Mouse (Mus musculus) midbrain, embryonic 13.5 days (tissue): Measurements from ENCODE around the gene Frmpd1. TPM values are rescaled to one million over a fixed set of nuclear protein-coding genes. Genes with fewer than 3 reads are reported as not detected.

Experiments
- ATAC-seq: fragments of 200-750 bp; cut with Nextera tagmentation; 2 replicates; pipeline ENCODE4 v1.8.0; 2017; ENCODE audit warnings: mild to moderate bottlenecking, moderate TSS enrichment, moderate library complexity
- H3K27ac ChIP-seq: fragments of 300-500 bp; sonication (generic); 2 replicates; pipeline ENCODE4 v1.5.1; 2015; ENCODE audit warnings: inconsistent platforms, mild to moderate bottlenecking, moderate library complexity
- H3K27me3 ChIP-seq: fragments of 300-500 bp; sonication (generic); 2 replicates; pipeline ENCODE4 v1.6.1; 2015; ENCODE audit warnings: mild to moderate bottlenecking, inconsistent platforms
- H3K36me3 ChIP-seq: fragments of 300-500 bp; sonication (generic); 2 replicates; pipeline ENCODE4 v1.6.1; 2015; ENCODE audit warnings: mild to moderate bottlenecking, inconsistent platforms
- H3K4me1 ChIP-seq: fragments of 300-500 bp; sonication (generic); replicated peaks from 2 replicates; pipeline ENCODE4 v1.6.1; 2015; ENCODE audit warnings: inconsistent platforms
- H3K4me2 ChIP-seq: fragments of 300-500 bp; sonication (generic); replicated peaks from 2 replicates; pipeline ENCODE4 v1.6.1; 2015; ENCODE audit warnings: moderate library complexity, mild to moderate bottlenecking, inconsistent platforms
- H3K4me3 ChIP-seq: fragments of 300-500 bp; sonication (generic); replicated peaks from 2 replicates; pipeline ENCODE4 v1.5.1; 2015; ENCODE audit warnings: mild to moderate bottlenecking, inconsistent platforms
- H3K9ac ChIP-seq: fragments of 300-500 bp; sonication (generic); replicated peaks from 2 replicates; pipeline ENCODE4 v1.6.1; 2015; ENCODE audit warnings: mild to moderate bottlenecking, inconsistent platforms
- H3K9me3 ChIP-seq: fragments of 300-500 bp; sonication (generic); 2 replicates; pipeline ENCODE4 v1.6.1; 2016; ENCODE audit warnings: mild to moderate bottlenecking, inconsistent platforms
- WGBS: fragments of 180-500 bp; shearing (Covaris S2); methylation state at CpG from one replicate; pipeline ENCODE4 v1.1.7; 2015; 5-methylcytosine and 5-hydroxymethylcytosine counted together
- polyA plus RNA-seq: library from polyadenylated mRNA; unstranded; fragments of >200 nt; fragmentation: Nextera tagmentation; extraction: Ambion mirVana; gene quantifications from 2 replicates; pipeline ENCODE4 v1.2.1, GENCODE M21; 2015

Gene Frmpd1
- 1.1 and 1.2 TPM in 2 replicates for polyA plus RNA-seq

DNA sequence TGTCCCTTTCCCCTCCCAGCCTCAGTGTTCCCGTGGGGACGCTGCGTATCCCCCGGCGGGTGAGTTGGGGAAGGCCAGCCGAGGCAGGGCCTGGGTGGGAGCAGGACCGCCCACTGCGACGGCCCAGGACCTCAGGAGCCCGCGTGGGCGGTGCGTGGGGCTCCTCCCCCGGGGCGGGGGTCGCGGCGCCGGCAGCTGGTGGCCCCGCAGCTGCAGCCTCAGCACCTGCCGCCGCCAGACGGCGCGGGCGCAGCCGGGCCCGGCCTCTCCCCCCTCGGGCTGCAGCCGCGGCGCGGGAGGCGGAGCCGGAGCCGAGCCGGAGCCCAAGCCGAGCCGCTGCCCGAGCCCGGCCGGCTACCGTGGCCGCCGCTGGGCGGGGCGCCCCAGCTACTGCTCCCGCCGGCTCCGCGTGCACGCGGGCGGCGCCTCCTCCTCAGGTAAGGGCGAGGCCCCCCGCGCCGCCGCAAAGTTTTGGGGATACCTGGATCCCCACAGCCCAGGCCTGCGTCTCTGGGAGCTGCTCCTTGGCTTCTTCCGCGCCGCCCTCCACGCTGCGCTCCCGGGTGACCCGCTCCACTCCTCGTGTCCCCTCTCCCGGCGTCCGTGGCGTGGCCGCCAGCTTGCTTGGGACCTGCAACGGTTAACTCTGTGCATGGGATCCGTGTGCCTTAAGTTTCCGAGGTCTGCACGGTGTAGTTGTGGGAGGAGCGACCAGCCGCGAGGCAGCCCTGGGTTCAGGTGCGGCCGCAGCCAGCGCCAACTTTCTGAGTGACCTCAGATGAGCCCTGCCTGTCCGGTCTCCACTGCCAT, at the start of gene Frmpd1:
TSS of gene Frmpd1 (plus strand) at position 355 of the 810 bp plus-strand sequence.
- no peak within 1 kb of the TSS for H3K27ac ChIP-seq

DNA sequence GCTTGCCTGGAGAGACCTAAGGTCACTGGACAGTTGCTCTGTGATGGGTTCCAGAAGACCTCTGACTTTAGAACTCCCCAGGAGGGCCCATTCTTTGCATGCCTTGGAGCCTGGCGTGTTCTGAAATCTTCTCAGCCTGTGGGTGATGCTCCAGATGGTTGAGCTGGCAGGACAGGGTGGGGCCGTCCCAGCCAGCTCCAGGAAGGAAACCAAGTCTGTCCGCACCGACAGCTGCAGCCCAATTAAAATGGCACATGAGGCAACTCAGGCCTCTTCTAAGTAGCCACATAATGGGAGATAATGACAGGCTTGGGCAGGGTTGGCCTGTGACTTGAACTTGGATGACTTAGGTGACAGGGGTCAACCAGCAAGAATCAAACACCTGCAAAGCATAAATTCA, 47.0 kb upstream of the Frmpd1 start:
- Histone ChIP-seq H3K4me2 (no peak overlapping the region), H3K27ac (no peak overlapping the region), H3K36me3 (no peaks in the 10 kb centered on the region), H3K9ac (no peak overlapping the region), H3K4me1 (peaks cover 9% of the 10 kb centered on the region), H3K4me3 (no peak overlapping the region), H3K9me3 (no peaks in the 10 kb centered on the region), H3K27me3 (0 out of 2 replicates have a peak, but pooled peaks cover 3% of the 10 kb centered on the region)
- ATAC-seq: no peak
- 72% methylated on average over 4 of the region's 4 CpGs for WGBS

More for the DNA sequence above, at the start of gene Frmpd1:
- H3K36me3 ChIP-seq: no peaks in the 10 kb centered on the region
- WGBS: 1% methylated on average over 52 of the region's 85 CpGs
- H3K4me2 ChIP-seq: peak within 1 kb of the TSS; percentile 98
- peaks cover 13% of the 10 kb centered on the region for H3K4me1 ChIP-seq
- peak; percentile 88 for ATAC-seq
- peaks cover 32% of the 10 kb centered on the region for H3K27me3 ChIP-seq
- H3K9ac ChIP-seq: peak within 1 kb of the TSS; percentile 73
- peak within 1 kb of the TSS; percentile 67 for H3K4me3 ChIP-seq
- no peaks in the 10 kb centered on the region for H3K9me3 ChIP-seq

DNA sequence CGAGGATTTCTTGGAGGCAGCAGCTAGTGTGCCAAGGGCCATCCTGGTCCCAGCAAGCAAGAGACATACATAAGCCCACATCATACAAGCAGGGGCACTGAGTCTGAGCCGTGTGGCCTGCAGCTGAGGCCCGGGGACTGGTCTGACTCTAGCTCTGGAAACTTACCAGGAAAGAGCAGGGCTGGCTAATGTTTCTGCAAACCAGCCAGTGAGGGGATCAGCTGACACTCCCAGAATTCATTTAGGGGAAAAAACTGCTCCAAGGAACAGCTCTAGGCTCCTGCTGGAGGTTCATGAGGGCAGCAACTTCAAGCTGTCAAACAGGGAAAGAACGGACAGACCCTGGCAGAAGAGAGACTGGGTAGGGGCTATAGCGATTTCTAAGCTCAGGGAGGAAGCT, 42.8 kb upstream of the Frmpd1 start:
- Histone ChIP-seq H3K9me3 (no peaks in the 10 kb centered on the region), H3K4me1 (peaks cover 22% of the 10 kb centered on the region), H3K27me3 (0 out of 2 replicates have a peak, but pooled peaks cover 5% of the 10 kb centered on the region), H3K9ac (no peak overlapping the region), H3K4me3 (no peak overlapping the region), H3K36me3 (no peaks in the 10 kb centered on the region), H3K4me2 (no peak overlapping the region), H3K27ac (no peak overlapping the region)
- WGBS: 81% methylated on average over 5 of the region's 5 CpGs
- no peak for ATAC-seq

DNA sequence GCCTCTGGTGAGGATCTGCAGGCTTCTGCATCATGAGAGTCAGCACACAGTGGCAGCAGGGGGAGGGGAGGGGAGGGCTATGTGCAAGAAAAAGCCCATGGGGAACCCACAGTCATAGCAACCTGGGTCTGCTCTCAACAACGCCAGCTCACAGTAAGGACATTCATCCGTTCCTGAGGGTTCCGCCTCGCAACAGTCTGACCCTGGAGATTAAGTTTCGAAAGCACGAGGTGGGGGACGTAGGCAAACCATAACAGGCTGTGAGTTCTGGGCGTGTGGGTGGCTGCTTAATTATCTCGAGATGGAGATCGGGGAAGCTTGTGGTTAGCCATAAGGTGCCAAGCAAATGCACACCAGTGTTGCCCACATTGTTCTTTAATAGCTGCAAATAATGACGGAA, 42.3 kb upstream of the Frmpd1 start:
- peak; percentile 48 for ATAC-seq
- no peak overlapping the region for H3K27ac ChIP-seq

DNA sequence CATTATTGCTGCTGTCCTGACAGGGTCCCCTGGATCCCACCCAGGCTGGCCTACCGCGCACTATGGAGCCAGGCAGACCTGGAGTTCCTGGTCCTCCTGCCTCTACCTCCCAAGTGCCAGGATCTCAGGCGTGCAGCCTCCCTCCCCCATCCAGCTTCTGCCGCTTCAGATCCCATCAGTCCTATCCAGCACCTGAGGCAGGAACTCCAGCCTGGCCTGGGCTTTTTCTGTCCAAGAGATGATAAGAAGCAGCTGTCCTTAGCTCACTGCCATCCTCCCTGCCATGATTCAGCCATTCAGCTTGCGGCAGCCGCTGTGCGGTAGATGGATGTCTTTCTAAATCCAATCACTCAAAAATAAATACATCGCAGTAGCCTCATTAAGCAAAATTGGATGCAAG, 41.7 kb upstream of the Frmpd1 start:
- no peak overlapping the region for H3K4me3 ChIP-seq
- H3K27me3 ChIP-seq: 0 out of 2 replicates have a peak, but pooled peaks cover 5% of the 10 kb centered on the region
- H3K27ac ChIP-seq: no peak overlapping the region
- WGBS: 63% methylated on average over 8 of the region's 8 CpGs
- peak; percentile 48; the same call in 1 of the 2 replicates for ATAC-seq
- H3K36me3 ChIP-seq: no peaks in the 10 kb centered on the region
- H3K9ac ChIP-seq: no peak overlapping the region
- H3K9me3 ChIP-seq: no peaks in the 10 kb centered on the region
- peaks cover 22% of the 10 kb centered on the region for H3K4me1 ChIP-seq
- no peak overlapping the region for H3K4me2 ChIP-seq

More for the DNA sequence above, 42.3 kb upstream of the Frmpd1 start:
- Histone ChIP-seq H3K9ac (no peak overlapping the region), H3K27me3 (0 out of 2 replicates have a peak, but pooled peaks cover 5% of the 10 kb centered on the region), H3K4me1 (peaks cover 22% of the 10 kb centered on the region), H3K9me3 (no peaks in the 10 kb centered on the region), H3K4me2 (peak overlapping the region; percentile 27; the same call in 1 of the 2 replicates), H3K36me3 (no peaks in the 10 kb centered on the region), H3K4me3 (no peak overlapping the region)
- WGBS: 37% methylated on average over 11 of the region's 11 CpGs

DNA sequence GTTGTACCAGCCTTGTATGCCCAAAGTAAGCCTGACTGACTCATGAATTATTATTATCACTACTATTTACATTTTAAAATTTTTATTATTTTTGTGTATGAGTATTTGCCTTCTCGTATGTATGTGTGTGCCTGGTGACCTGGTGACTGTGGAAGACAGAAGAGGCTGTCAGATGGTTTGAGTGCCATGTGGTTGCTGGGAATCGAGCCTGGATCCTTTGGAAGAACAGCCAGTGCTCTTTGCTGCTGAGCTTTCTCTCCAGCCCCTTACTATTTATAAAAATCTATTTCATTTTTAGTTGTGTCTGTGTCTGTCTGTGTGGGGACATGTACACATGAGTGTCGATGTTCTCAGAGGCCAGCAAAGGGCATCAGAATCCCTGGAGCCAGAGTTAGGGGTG, 28.2 kb upstream of the Frmpd1 start:
- no peak overlapping the region for H3K4me3 ChIP-seq
- H3K36me3 ChIP-seq: no peaks in the 10 kb centered on the region
- H3K9me3 ChIP-seq: no peaks in the 10 kb centered on the region
- no peaks in the 10 kb centered on the region for H3K27me3 ChIP-seq
- H3K9ac ChIP-seq: no peak overlapping the region
- H3K4me1 ChIP-seq: no peaks in the 10 kb centered on the region
- ATAC-seq: no peak
- 73% methylated on average over 3 of the region's 3 CpGs for WGBS
- no peak overlapping the region for H3K4me2 ChIP-seq
- H3K27ac ChIP-seq: no peak overlapping the region

DNA sequence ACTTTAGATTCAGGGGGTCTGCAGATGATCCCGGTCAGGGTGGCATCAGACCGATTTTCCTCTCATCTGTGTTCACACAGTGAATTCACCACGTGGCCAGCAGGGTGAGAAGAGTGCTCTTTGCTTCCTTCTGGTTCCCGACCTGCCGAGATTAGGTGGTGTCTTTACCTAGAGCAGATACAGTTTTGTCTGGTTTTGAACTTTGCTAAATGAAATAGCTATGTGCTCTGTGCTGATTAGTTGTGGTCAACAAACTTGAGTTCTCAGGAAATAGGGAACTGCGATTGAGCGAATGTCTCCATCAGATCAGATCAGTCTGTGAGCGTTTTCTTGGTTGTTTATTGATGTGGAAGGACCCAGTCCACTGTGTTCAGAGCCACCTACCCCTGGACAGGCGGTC, 26.1 kb upstream of the Frmpd1 start:
- no peak overlapping the region for H3K9ac ChIP-seq
- no peaks in the 10 kb centered on the region for H3K36me3 ChIP-seq
- WGBS: 74% methylated on average over 9 of the region's 9 CpGs
- H3K27me3 ChIP-seq: no peaks in the 10 kb centered on the region
- no peak overlapping the region for H3K4me3 ChIP-seq
- H3K27ac ChIP-seq: no peak overlapping the region
- H3K4me2 ChIP-seq: no peak overlapping the region
- no peaks in the 10 kb centered on the region for H3K9me3 ChIP-seq
- H3K4me1 ChIP-seq: no peaks in the 10 kb centered on the region
- ATAC-seq: no peak

DNA sequence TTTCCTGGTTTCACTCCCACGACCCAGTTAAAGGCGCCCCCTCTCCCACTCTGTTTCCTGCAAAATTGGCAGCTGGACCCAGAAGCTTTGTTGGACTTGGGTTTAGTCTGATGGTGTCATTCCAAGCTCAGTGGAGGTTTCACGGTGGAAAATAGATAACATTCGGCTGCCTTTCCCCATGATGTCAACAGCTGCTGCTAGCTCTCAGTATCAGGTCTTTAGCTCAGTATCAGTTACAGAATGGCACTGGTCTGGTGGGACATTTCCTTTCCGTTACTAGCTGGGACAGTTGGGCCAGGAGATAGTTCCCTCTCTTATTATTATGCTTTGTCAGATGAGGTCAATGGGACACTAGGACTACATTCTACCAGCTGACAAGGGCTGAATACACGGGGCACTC, 23.9 kb upstream of the Frmpd1 start:
- H3K36me3 ChIP-seq: no peaks in the 10 kb centered on the region
- H3K27ac ChIP-seq: no peak overlapping the region
- no peaks in the 10 kb centered on the region for H3K4me1 ChIP-seq
- H3K4me3 ChIP-seq: no peak overlapping the region
- WGBS: 88% methylated on average over 6 of the region's 6 CpGs
- no peak for ATAC-seq
- no peaks in the 10 kb centered on the region for H3K9me3 ChIP-seq
- H3K27me3 ChIP-seq: no peaks in the 10 kb centered on the region
- H3K4me2 ChIP-seq: no peak overlapping the region
- no peak overlapping the region for H3K9ac ChIP-seq

DNA sequence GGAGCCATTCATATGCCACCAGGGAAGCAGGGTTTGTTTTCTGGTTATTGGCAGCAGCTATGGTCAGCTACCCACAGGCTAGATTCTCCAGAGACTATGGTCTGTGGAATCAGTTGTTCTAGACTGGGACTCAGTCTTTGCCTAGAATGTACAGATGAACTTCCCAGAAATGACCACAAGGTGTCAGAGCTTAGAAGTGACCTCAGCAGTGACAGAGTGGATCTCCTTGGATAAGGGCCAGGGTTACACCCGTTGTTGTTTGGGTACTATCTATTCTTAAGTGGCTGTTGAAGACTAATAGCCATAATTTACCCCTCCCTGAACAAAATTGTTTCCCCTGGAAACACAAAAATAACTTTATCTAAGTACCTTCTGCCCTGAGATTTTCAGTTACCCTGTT, 21.0 kb upstream of the Frmpd1 start:
- no peak overlapping the region for H3K27ac ChIP-seq
- no peak overlapping the region for H3K4me3 ChIP-seq
- no peaks in the 10 kb centered on the region for H3K36me3 ChIP-seq
- no peaks in the 10 kb centered on the region for H3K9me3 ChIP-seq
- ATAC-seq: no peak
- no peak overlapping the region for H3K9ac ChIP-seq
- H3K27me3 ChIP-seq: no peaks in the 10 kb centered on the region
- no peaks in the 10 kb centered on the region for H3K4me1 ChIP-seq
- H3K4me2 ChIP-seq: no peak overlapping the region
- WGBS: 11% methylated on average over 1 of the region's 1 CpGs

DNA sequence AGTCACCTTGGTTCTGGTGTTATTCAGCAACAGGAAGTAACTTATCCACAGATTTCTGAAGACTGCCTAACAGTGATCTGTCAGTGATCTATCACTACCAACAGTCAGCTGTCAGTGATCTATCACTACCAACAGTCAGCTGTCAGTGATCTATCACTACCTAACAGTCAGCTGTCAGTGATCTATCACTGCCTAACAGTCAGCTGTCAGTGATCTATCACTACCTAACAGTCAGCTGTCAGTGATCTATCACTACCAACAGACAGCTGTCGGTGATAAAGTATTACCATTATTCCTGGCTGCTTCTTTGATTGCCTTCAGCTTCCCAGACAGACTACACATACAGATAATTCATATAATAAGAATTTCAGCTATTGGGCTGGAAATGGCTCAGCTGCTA, 19.2 kb upstream of the Frmpd1 start:
- H3K9me3 ChIP-seq: no peaks in the 10 kb centered on the region
- no peak overlapping the region for H3K4me2 ChIP-seq
- H3K9ac ChIP-seq: no peak overlapping the region
- no peaks in the 10 kb centered on the region for H3K36me3 ChIP-seq
- H3K27me3 ChIP-seq: no peaks in the 10 kb centered on the region
- H3K27ac ChIP-seq: no peak overlapping the region
- H3K4me1 ChIP-seq: no peaks in the 10 kb centered on the region
- WGBS: 75% methylated on average over 1 of the region's 1 CpGs
- ATAC-seq: no peak
- no peak overlapping the region for H3K4me3 ChIP-seq

DNA sequence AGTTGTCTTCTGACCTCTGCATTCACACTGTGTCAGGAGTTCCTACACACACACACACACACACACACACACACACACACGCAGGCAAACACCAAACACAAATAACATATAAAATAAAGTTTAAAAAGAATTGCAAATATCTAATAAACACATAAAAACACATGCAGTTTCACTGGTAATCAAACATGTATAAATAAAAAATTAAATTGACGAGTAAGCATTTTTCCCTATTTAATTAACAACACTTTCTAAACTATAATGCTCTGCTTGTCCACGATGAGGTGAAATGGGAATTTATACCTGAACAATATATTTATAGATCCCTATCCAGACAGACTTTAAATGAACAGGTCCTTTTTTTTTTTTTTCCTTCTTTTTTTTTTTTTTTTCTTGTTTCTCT, 18.7 kb upstream of the Frmpd1 start:
- Histone ChIP-seq H3K9ac (no peak overlapping the region), H3K4me2 (no peak overlapping the region), H3K9me3 (no peaks in the 10 kb centered on the region), H3K27me3 (no peaks in the 10 kb centered on the region), H3K4me3 (no peak overlapping the region), H3K4me1 (no peaks in the 10 kb centered on the region), H3K27ac (no peak overlapping the region), H3K36me3 (no peaks in the 10 kb centered on the region)
- ATAC-seq: no peak
- WGBS: 85% methylated on average over 3 of the region's 3 CpGs

DNA sequence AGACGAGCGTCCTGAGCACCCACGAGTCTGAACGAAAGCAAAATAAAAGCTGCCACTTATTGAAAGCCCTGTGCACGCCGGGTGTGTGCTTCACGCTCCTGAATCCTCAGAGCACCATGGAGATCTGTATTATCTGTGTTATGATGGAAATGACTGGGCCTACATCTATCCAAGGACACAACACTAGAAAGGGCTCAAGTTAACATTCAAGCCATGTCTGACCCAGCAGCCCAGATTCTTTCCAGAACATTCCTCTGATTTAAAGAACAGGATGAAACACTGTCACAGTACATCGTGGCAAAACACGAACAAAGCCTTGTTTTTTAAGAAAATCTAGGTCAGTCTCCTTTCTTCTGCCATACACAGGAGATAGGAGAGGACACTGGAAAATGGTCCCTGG, 13.3 kb upstream of the Frmpd1 start:
- Histone ChIP-seq H3K4me3 (no peak overlapping the region), H3K27me3 (no peaks in the 10 kb centered on the region), H3K4me2 (no peak overlapping the region), H3K9ac (no peak overlapping the region), H3K36me3 (no peaks in the 10 kb centered on the region), H3K9me3 (no peaks in the 10 kb centered on the region), H3K4me1 (no peaks in the 10 kb centered on the region), H3K27ac (no peak overlapping the region)
- ATAC-seq: no peak
- 80% methylated on average over 9 of the region's 9 CpGs for WGBS
